Mouse (Mus musculus) small intestine, adult 2 months (tissue): ENCODE results near the gene Zfp385a.

Source experiments
- CTCF ChIP-seq: fragments of 200-500 bp; IDR thresholded peaks from 2 replicates; pipeline ENCODE4 v1.5.1; 2012; ENCODE audit warnings: low read depth, mild to moderate bottlenecking, control low read depth, inconsistent platforms, low read length, moderate library complexity, mixed read lengths; ENCODE audit not compliant: insufficient replicate concordance, insufficient read length; ENCODE audit errors: extremely low read depth
- POLR2A ChIP-seq: fragments of 200-500 bp; IDR thresholded peaks from 2 replicates; pipeline ENCODE4 v1.6.1; 2012; ENCODE audit warnings: low read depth, mild to moderate bottlenecking, control low read depth, inconsistent platforms, low read length, moderate library complexity

- TF ChIP-seq CTCF (no peak), POLR2A (no peak)
These were observed 39.8 kb downstream of the Zfp385a start for GRCm38 (mm10) chr15:103300067-103300471.
